Mouse (Mus musculus): ENCODE results near the gene Atp13a2. TPM values are rescaled to one million over a fixed set of nuclear protein-coding genes. Genes with fewer than 3 reads are reported as not detected.

The Atp13a2 gene
- polyA plus RNA-seq, 1 experiment from 2014 or later = 41.7 TPM

GRCm38 (mm10) chr4:141030541-141031206 is 44.0 kb downstream of the Atp13a2 start:
- H3K27ac ChIP-seq (ENCODE audit: low read length) = no peak overlapping the region
- no peaks in the 10 kb centered on the region for H3K9me3 ChIP-seq (replicated peaks; ENCODE audit: control insufficient read depth, low read length)
- no peak for ATAC-seq (ENCODE audit: insufficient read depth, low FRiP score)
- no peaks in the 10 kb centered on the region for H3K27me3 ChIP-seq (ENCODE audit: control insufficient read depth, insufficient read depth, low read length)
- 0 out of 2 replicates have a peak overlapping the region, but pooled peaks have one; percentile 11 for H3K9ac ChIP-seq (ENCODE audit: low read length)
- no peak overlapping the region for H3K4me3 ChIP-seq (replicated peaks; ENCODE audit: low read length)
- H3K36me3 ChIP-seq (ENCODE audit: control insufficient read depth, insufficient read depth, low read length) = no peaks in the 10 kb centered on the region
- no peak overlapping the region for H3K4me2 ChIP-seq (ENCODE audit: low read depth, low read length)
- peaks cover 15% of the 10 kb centered on the region for H3K4me1 ChIP-seq (ENCODE audit: control insufficient read depth, insufficient read depth, low read length)
- WGBS = 89% methylated on average over 18 of the region's 18 CpGs

- Histone ChIP-seq H3K4me3 (replicated peaks; ENCODE audit: low read length) (no peak overlapping the region), H3K27ac (ENCODE audit: low read length) (no peak overlapping the region), H3K4me1 (ENCODE audit: control insufficient read depth, insufficient read depth, low read length) (peaks cover 15% of the 10 kb centered on the region), H3K9ac (ENCODE audit: low read length) (no peak overlapping the region), H3K27me3 (ENCODE audit: control insufficient read depth, insufficient read depth, low read length) (no peaks in the 10 kb centered on the region), H3K4me2 (ENCODE audit: low read depth, low read length) (no peak overlapping the region), H3K9me3 (replicated peaks; ENCODE audit: control insufficient read depth, low read length) (no peaks in the 10 kb centered on the region), H3K36me3 (ENCODE audit: control insufficient read depth, insufficient read depth, low read length) (no peaks in the 10 kb centered on the region)
- peak; percentile 42; the same call in 1 of the 2 replicates for ATAC-seq (ENCODE audit: insufficient read depth, low FRiP score)
- 10% methylated on average over 6 of the region's 6 CpGs for WGBS
Observed at GRCm38 (mm10) chr4:141031733-141032132, 45.1 kb downstream of the Atp13a2 start.

- no peaks in the 10 kb centered on the region for H3K36me3 ChIP-seq (ENCODE audit: control insufficient read depth, insufficient read depth, low read length)
- peak; percentile 31; the same call in 1 of the 2 replicates for ATAC-seq (ENCODE audit: insufficient read depth, low FRiP score)
- H3K4me3 ChIP-seq (replicated peaks; ENCODE audit: low read length) = no peak overlapping the region
- H3K4me1 ChIP-seq (ENCODE audit: control insufficient read depth, insufficient read depth, low read length) = peaks cover 15% of the 10 kb centered on the region
- peak overlapping the region; percentile 48 for H3K9ac ChIP-seq (ENCODE audit: low read length)
- H3K4me2 ChIP-seq (ENCODE audit: low read depth, low read length) = no peak overlapping the region
- 67% methylated on average over 27 of the region's 27 CpGs for WGBS
- H3K27ac ChIP-seq (ENCODE audit: low read length) = peak overlapping the region; percentile 70
- H3K27me3 ChIP-seq (ENCODE audit: control insufficient read depth, insufficient read depth, low read length) = no peaks in the 10 kb centered on the region
- H3K9me3 ChIP-seq (replicated peaks; ENCODE audit: control insufficient read depth, low read length) = no peaks in the 10 kb centered on the region
Observed at GRCm38 (mm10) chr4:141033606-141034549, 47.2 kb downstream of the Atp13a2 start.

- Histone ChIP-seq H3K4me2 (ENCODE audit: low read depth, low read length) (no peak overlapping the region), H3K9me3 (replicated peaks; ENCODE audit: control insufficient read depth, low read length) (no peaks in the 10 kb centered on the region), H3K27ac (ENCODE audit: low read length) (no peak overlapping the region), H3K36me3 (ENCODE audit: control insufficient read depth, insufficient read depth, low read length) (no peaks in the 10 kb centered on the region), H3K4me3 (replicated peaks; ENCODE audit: low read length) (no peak overlapping the region), H3K4me1 (ENCODE audit: control insufficient read depth, insufficient read depth, low read length) (no peaks in the 10 kb centered on the region), H3K9ac (ENCODE audit: low read length) (no peak overlapping the region), H3K27me3 (ENCODE audit: control insufficient read depth, insufficient read depth, low read length) (no peaks in the 10 kb centered on the region)
- no peak for ATAC-seq (ENCODE audit: insufficient read depth, low FRiP score)
- WGBS = 44% methylated on average over 12 of the region's 12 CpGs
Observed at GRCm38 (mm10) chr4:141041117-141041516, 54.4 kb downstream of the Atp13a2 start.

- H3K27ac ChIP-seq (ENCODE audit: low read length) = peak overlapping the region; percentile 60
- peak; percentile 77 for ATAC-seq (ENCODE audit: insufficient read depth, low FRiP score)
- H3K4me3 ChIP-seq (replicated peaks; ENCODE audit: low read length) = no peak overlapping the region
- no peaks in the 10 kb centered on the region for H3K36me3 ChIP-seq (ENCODE audit: control insufficient read depth, insufficient read depth, low read length)
- no peaks in the 10 kb centered on the region for H3K4me1 ChIP-seq (ENCODE audit: control insufficient read depth, insufficient read depth, low read length)
- H3K4me2 ChIP-seq (ENCODE audit: low read depth, low read length) = no peak overlapping the region
- WGBS = 8% methylated on average over 8 of the region's 8 CpGs
- H3K27me3 ChIP-seq (ENCODE audit: control insufficient read depth, insufficient read depth, low read length) = no peaks in the 10 kb centered on the region
- no peak overlapping the region for H3K9ac ChIP-seq (ENCODE audit: low read length)
- H3K9me3 ChIP-seq (replicated peaks; ENCODE audit: control insufficient read depth, low read length) = no peaks in the 10 kb centered on the region
Observed at GRCm38 (mm10) chr4:141044816-141045215, 58.1 kb downstream of the Atp13a2 start.

- H3K4me2 ChIP-seq (ENCODE audit: low read depth, low read length) = no peak overlapping the region
- no peak overlapping the region for H3K4me3 ChIP-seq (replicated peaks; ENCODE audit: low read length)
- H3K27ac ChIP-seq (ENCODE audit: low read length) = peak overlapping the region; percentile 11; the same call in 1 of the 2 replicates
- WGBS = 76% methylated on average over 17 of the region's 17 CpGs
- no peaks in the 10 kb centered on the region for H3K27me3 ChIP-seq (ENCODE audit: control insufficient read depth, insufficient read depth, low read length)
- H3K9ac ChIP-seq (ENCODE audit: low read length) = no peak overlapping the region
- peaks cover 10% of the 10 kb centered on the region for H3K4me1 ChIP-seq (ENCODE audit: control insufficient read depth, insufficient read depth, low read length)
- no peaks in the 10 kb centered on the region for H3K36me3 ChIP-seq (ENCODE audit: control insufficient read depth, insufficient read depth, low read length)
- ATAC-seq (ENCODE audit: insufficient read depth, low FRiP score) = no peak
- no peaks in the 10 kb centered on the region for H3K9me3 ChIP-seq (replicated peaks; ENCODE audit: control insufficient read depth, low read length)
Observed at GRCm38 (mm10) chr4:141048810-141049475, 62.3 kb downstream of the Atp13a2 start.

GRCm38 (mm10) chr4:141049476-141049835 is 62.8 kb downstream of the Atp13a2 start:
- Histone ChIP-seq H3K4me1 (ENCODE audit: control insufficient read depth, insufficient read depth, low read length) (peaks cover 13% of the 10 kb centered on the region), H3K27ac (ENCODE audit: low read length) (no peak overlapping the region)
- no peak for ATAC-seq (ENCODE audit: insufficient read depth, low FRiP score)

GRCm38 (mm10) chr4:141052442-141052841 is 65.8 kb downstream of the Atp13a2 start:
- Histone ChIP-seq H3K4me2 (ENCODE audit: low read depth, low read length) (no peak overlapping the region), H3K27ac (ENCODE audit: low read length) (no peak overlapping the region), H3K4me3 (replicated peaks; ENCODE audit: low read length) (no peak overlapping the region), H3K27me3 (ENCODE audit: control insufficient read depth, insufficient read depth, low read length) (no peaks in the 10 kb centered on the region), H3K4me1 (ENCODE audit: control insufficient read depth, insufficient read depth, low read length) (peaks cover 13% of the 10 kb centered on the region), H3K36me3 (ENCODE audit: control insufficient read depth, insufficient read depth, low read length) (no peaks in the 10 kb centered on the region), H3K9me3 (replicated peaks; ENCODE audit: control insufficient read depth, low read length) (no peaks in the 10 kb centered on the region), H3K9ac (ENCODE audit: low read length) (no peak overlapping the region)
- 87% methylated on average over 12 of the region's 12 CpGs for WGBS
- no peak for ATAC-seq (ENCODE audit: insufficient read depth, low FRiP score)

More at GRCm38 (mm10) chr4:141049476-141049835, 62.8 kb downstream of the Atp13a2 start:
- no peaks in the 10 kb centered on the region for H3K27me3 ChIP-seq (ENCODE audit: control insufficient read depth, insufficient read depth, low read length)
- H3K9ac ChIP-seq (ENCODE audit: low read length) = no peak overlapping the region
- WGBS = 40% methylated on average over 4 of the region's 4 CpGs
- no peaks in the 10 kb centered on the region for H3K36me3 ChIP-seq (ENCODE audit: control insufficient read depth, insufficient read depth, low read length)
- H3K9me3 ChIP-seq (replicated peaks; ENCODE audit: control insufficient read depth, low read length) = no peaks in the 10 kb centered on the region
- no peak overlapping the region for H3K4me2 ChIP-seq (ENCODE audit: low read depth, low read length)
- no peak overlapping the region for H3K4me3 ChIP-seq (replicated peaks; ENCODE audit: low read length)
